Mouse (Mus musculus) thymus, adult 2 months (tissue): Measurements from ENCODE around the gene Wdr70. TPM values are rescaled to one million over a fixed set of nuclear protein-coding genes. Genes with fewer than 3 reads are reported as not detected.

Experiments
- DNase-seq: peaks from one replicate; pipeline ENCODE4 v3.0.0; 2021
- H3K27ac ChIP-seq: fragments of 200-500 bp; 2 replicates; pipeline ENCODE4 v1.5.1; 2012; ENCODE audit warnings: low read length, control low read depth; ENCODE audit not compliant: control insufficient read depth, insufficient read depth
- H3K27me3 ChIP-seq: fragments of 200-500 bp; 2 replicates; pipeline ENCODE4 v1.6.1; 2012; ENCODE audit warnings: mild to moderate bottlenecking, low read length, moderate library complexity, mixed read lengths; ENCODE audit not compliant: control insufficient read depth, insufficient read depth
- H3K36me3 ChIP-seq: fragments of 200-500 bp; 2 replicates; pipeline ENCODE4 v1.6.1; 2012; ENCODE audit warnings: mild to moderate bottlenecking, low read length, moderate library complexity; ENCODE audit not compliant: control insufficient read depth, insufficient read depth
- H3K4me1 ChIP-seq: fragments of 200-500 bp; replicated peaks from 2 replicates; pipeline ENCODE4 v1.6.1; 2012; ENCODE audit warnings: low read length; ENCODE audit not compliant: control insufficient read depth, insufficient read depth
- H3K4me3 ChIP-seq: fragments of 200-500 bp; 2 replicates; pipeline ENCODE4 v1.5.1; 2012; ENCODE audit warnings: mild to moderate bottlenecking, low read length, control low read depth, moderate library complexity; ENCODE audit not compliant: control insufficient read depth, insufficient read depth
- CTCF ChIP-seq: fragments of 200-500 bp; IDR thresholded peaks from 2 replicates; pipeline ENCODE4 v1.5.1; 2012; ENCODE audit warnings: mild to moderate bottlenecking, control low read depth, low read length, moderate library complexity, borderline replicate concordance; ENCODE audit not compliant: control insufficient read depth, poor library complexity, insufficient read depth; ENCODE audit errors: extremely low read depth
- POLR2A ChIP-seq: fragments of 200-500 bp; IDR thresholded peaks from 2 replicates; pipeline ENCODE4 v1.6.1; 2012; ENCODE audit warnings: mild to moderate bottlenecking, low read length, control low read depth, moderate library complexity; ENCODE audit not compliant: control insufficient read depth, poor library complexity, insufficient read depth; ENCODE audit errors: extremely low read depth
- WGBS: fragments of 180-500 bp; shearing (Covaris S2); methylation state at CpG from one replicate; pipeline ENCODE4 v1.1.7; 2018; 5-methylcytosine and 5-hydroxymethylcytosine counted together
- polyA plus RNA-seq: library from polyadenylated mRNA; depleted of rRNA; stranded (reverse); fragments of >200 nt; gene quantifications from 2 replicates; pipeline ENCODE4 v1.2.3, GENCODE M21; 2012

Gene Wdr70
- polyA plus RNA-seq, 1 experiment: 15.9 TPM

DNA sequence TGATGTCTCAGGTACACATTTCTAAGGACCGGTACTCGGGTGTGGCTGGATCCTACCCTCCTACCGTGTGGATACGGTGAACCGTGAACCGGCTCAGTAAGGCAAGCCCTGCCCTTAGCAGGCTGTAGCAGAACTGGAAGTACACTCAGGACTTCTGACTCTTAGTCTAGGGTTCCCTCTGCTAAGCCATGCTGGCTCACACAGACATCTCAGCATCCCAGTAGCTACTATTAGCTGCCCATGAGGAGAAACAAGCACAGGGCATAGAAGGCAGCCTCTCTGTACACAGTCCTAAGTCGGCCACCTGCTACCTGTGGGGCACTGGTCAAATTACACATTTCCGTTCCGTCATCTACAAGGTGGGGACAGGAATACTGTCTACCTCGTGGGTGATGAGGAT lies 220.1 kb downstream of the Wdr70 start:
- Histone ChIP-seq H3K4me3 (no peak overlapping the region), H3K27me3 (no peaks in the 10 kb centered on the region), H3K27ac (no peak overlapping the region), H3K4me1 (no peaks in the 10 kb centered on the region), H3K36me3 (peaks cover 3% of the 10 kb centered on the region; the same call in 1 of the 2 replicates)
- TF ChIP-seq CTCF (no peak), POLR2A (no peak)
- DNase-seq: no peak
- 97% methylated on average over 10 of the region's 10 CpGs for WGBS

DNA sequence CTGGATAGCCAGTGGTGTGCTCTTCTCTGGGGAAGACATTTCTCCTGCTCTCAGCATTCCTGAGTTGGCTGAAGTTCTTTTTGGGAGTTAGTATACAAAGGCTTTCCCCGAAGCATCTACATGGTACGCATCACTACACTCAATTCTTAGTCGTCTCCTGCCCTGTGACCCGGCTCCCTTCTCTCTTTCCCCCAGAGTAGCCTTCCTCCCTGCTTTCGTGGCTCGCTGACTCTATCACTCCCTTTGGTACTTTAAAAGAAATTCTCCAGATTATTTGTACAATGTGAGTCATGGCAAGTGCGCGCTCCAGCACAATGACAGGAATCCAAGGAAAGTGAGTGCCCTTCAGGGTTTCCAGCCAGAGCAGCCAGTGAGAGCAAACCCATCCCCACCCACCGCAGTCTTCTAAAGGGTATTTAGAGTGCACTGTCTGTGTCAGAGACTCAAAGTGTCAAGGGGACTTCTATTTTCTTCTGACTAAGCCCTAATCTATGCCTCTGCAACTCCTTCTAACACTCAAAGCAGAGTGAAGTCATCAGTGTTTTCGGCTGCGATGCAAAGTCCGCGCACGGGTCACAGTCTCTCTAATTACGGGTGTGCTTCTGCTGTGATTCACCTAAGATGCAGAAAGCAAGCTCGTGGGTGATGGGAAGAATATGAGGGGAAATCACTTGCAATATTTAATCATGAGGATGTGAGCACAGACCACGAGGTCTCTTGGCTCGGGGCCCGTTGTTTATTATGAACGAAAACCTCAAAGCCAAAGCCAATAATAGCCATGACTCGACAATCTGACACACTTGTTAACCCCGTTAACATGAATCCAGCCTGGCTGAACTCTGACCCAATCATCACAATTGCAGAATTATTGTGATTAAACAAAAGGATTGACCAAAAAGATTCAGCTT lies 221.2 kb downstream of the Wdr70 start:
- no peak for DNase-seq
- H3K4me3 ChIP-seq: no peak overlapping the region
- H3K36me3 ChIP-seq: peaks cover 3% of the 10 kb centered on the region; the same call in 1 of the 2 replicates
- H3K27me3 ChIP-seq: no peaks in the 10 kb centered on the region
- H3K27ac ChIP-seq: no peak overlapping the region
- TF ChIP-seq CTCF (no peak), POLR2A (no peak)
- 82% methylated on average over 22 of the region's 22 CpGs for WGBS
- H3K4me1 ChIP-seq: no peaks in the 10 kb centered on the region

DNA sequence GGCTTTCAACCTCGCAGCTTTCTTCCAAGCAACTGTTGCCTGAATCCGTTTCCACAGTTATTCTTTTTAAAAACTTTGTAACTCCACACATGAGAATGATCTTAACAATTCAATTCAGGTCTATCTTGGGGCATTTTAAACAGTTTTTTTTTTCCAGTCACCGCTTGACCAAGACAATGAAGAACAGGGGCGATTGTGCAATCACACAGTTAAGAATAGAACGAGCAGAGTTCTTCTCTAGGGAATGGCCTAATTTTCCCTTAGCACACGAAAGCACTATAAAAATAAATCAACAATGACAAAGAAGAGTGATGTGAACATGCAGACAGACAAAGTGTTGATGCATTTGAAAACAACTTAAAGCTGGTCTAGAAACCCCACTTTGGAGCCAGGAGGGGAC lies 223.1 kb downstream of the Wdr70 start:
- Histone ChIP-seq H3K27me3 (no peaks in the 10 kb centered on the region), H3K36me3 (no peaks in the 10 kb centered on the region), H3K4me3 (no peak overlapping the region), H3K27ac (no peak overlapping the region), H3K4me1 (no peaks in the 10 kb centered on the region)
- no peak for DNase-seq
- 93% methylated on average over 6 of the region's 6 CpGs for WGBS
- no peak for TF ChIP-seq CTCF
- TF ChIP-seq POLR2A: no peak

DNA sequence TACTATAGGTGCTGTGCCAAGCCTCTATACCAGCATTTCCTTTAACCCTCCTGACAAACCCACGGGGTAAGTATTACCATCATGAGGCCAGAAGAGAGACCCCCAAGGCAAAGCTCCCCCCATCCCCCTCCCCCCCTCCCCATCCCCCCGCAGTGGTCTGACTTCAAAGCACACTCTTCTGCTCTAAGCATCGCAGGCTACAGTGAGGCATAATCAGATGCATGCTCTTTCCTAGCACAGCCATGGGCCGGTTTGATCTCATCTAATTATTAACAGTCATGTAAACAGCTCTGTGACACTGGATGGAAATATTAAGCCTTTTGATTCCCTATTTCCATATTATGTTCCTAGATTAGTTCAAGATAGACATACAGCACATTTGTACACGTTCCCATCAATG lies 226.5 kb downstream of the Wdr70 start:
- 93% methylated on average over 5 of the region's 5 CpGs for whole genome bisulfite sequencing
- no peak for TF ChIP-seq POLR2A
- TF ChIP-seq CTCF: no peak
- no peaks in the 10 kb centered on the region for H3K27me3 ChIP-seq
- H3K4me3 ChIP-seq: no peak overlapping the region
- H3K36me3 ChIP-seq: no peaks in the 10 kb centered on the region
- no peak overlapping the region for H3K27ac ChIP-seq
- H3K4me1 ChIP-seq: no peaks in the 10 kb centered on the region
- no peak for DNase-seq

DNA sequence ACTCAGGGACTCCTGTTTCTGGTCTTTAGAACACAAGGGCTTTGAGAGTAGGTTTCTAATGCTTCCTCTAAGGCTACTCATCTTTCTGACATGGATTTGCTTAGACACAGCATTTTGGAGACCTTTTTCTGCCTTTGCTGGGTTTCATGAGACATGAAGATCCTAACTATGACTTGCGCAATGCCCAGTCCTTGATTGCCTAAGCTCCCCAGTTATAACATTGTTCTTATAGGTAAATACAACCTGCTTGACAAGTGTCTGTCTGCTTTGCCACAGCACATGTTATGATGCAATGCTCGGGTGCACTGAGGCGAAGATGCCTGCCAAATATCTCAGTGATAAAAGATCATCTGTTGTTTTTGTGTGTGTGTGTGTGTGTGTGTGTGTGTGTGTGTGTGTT lies 233.7 kb downstream of the Wdr70 start:
- TF ChIP-seq CTCF: no peak
- TF ChIP-seq POLR2A: no peak
- Histone ChIP-seq H3K27ac (no peak overlapping the region), H3K4me1 (no peaks in the 10 kb centered on the region), H3K4me3 (no peak overlapping the region), H3K27me3 (no peaks in the 10 kb centered on the region), H3K36me3 (no peaks in the 10 kb centered on the region)
- 92% methylated on average over 3 of the region's 3 CpGs for WGBS
- DNase-seq: no peak

DNA sequence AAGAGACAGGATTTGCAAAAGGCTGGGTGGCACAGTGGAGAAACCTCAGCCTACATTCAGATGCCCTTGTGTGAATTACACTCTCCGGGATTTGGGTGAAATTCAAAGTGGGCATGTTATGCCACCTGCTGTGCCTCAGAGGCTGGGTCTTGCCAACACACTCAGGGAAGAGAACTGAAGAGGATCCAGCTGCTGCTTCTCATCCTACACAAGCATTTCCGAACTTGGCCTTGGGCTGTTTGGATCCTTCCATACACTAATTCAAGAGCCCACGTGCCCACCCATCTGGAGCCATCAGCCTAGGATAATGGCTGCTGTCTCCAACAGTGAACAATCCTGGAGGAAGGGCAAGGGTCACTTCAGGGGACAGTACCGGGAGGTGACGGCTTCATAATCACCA lies 235.7 kb downstream of the Wdr70 start:
- no peaks in the 10 kb centered on the region for H3K27me3 ChIP-seq
- WGBS: 78% methylated on average over 5 of the region's 5 CpGs
- TF ChIP-seq POLR2A (no peak), CTCF (no peak)

DNA sequence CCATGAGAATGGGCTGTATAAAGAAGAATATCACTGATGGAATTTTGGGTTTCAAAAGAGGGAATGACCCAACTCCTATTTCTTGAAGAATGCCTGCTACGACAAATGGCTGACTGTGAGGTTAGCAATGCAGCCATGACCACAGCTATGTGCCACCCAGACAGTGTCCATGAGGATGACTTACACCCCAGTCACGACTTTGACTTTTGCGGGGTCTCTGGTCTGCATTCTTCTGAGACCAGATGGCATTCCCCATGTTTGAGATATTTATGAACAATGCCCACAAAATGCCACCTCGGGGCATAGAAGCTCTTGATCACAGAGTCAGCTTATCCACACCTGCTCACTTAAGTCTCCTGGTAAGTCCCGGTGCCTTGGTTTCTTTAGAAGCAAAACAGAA lies 236.1 kb downstream of the Wdr70 start:
- 92% methylated on average over 5 of the region's 5 CpGs for WGBS
- Histone ChIP-seq H3K4me1 (no peaks in the 10 kb centered on the region), H3K27ac (no peak overlapping the region), H3K36me3 (no peaks in the 10 kb centered on the region), H3K4me3 (no peak overlapping the region), H3K27me3 (no peaks in the 10 kb centered on the region)
- no peak for DNase-seq
- TF ChIP-seq CTCF: no peak
- TF ChIP-seq POLR2A: no peak

More for the DNA sequence above, 235.7 kb downstream of the Wdr70 start:
- Histone ChIP-seq H3K4me3 (no peak overlapping the region), H3K36me3 (no peaks in the 10 kb centered on the region), H3K4me1 (no peaks in the 10 kb centered on the region), H3K27ac (no peak overlapping the region)
- no peak for DNase-seq
